Mouse (Mus musculus): ENCODE measurements at regions not wholly inside any gene's neighbourhood (a gene's known extent, or its start where the extent isn't known, plus 50 kb on each side); places are given as distances from the start of the nearest gene placed in this dataset.
A peak's percentile ranks its signal among the peaks of the same experiment; 100 is the strongest.
"Not testable (repeated sequence)": the region's sequence is repeated elsewhere in the genome, so short reads cannot be mapped to it uniquely, and the experiment has no call there.

- no peak for ATAC-seq (ENCODE audit: low TSS enrichment)
Measured at GRCm38 (mm10) chr4:131416209-131416608, 421.9 kb downstream of the Ptpru start.

- ATAC-seq (ENCODE audit: low TSS enrichment) = peak; percentile 57; the same call in 1 of the 2 replicates
Measured at GRCm38 (mm10) chr4:131417159-131417748, 420.8 kb downstream of the Ptpru start.

- ATAC-seq (ENCODE audit: low TSS enrichment) = no peak
Measured at GRCm38 (mm10) chr4:131425311-131425710, 412.8 kb downstream of the Ptpru start.

- ATAC-seq (ENCODE audit: low TSS enrichment) = no peak
Measured at GRCm38 (mm10) chr4:131427871-131428270, 410.2 kb downstream of the Ptpru start.

GRCm38 (mm10) chr4:131429356-131429755 lies 408.7 kb downstream of the Ptpru start:
- ATAC-seq (ENCODE audit: low TSS enrichment) = peak; percentile 32; the same call in 1 of the 2 replicates

- no peak for ATAC-seq (ENCODE audit: low TSS enrichment)
Measured at GRCm38 (mm10) chr4:131430420-131430819, 407.7 kb downstream of the Ptpru start.

GRCm38 (mm10) chr4:131431188-131431587 lies 406.9 kb downstream of the Ptpru start:
- peak; percentile 53; the same call in 1 of the 2 replicates for ATAC-seq (ENCODE audit: low TSS enrichment)

GRCm38 (mm10) chr4:131432591-131433177 lies 405.4 kb downstream of the Ptpru start:
- no peak for ATAC-seq (ENCODE audit: low TSS enrichment)

GRCm38 (mm10) chr4:131435222-131435621 lies 402.9 kb downstream of the Ptpru start:
- ATAC-seq (ENCODE audit: low TSS enrichment) = peak; percentile 56; the same call in 1 of the 2 replicates

GRCm38 (mm10) chr4:131438403-131438802 lies 399.7 kb downstream of the Ptpru start:
- ATAC-seq (ENCODE audit: low TSS enrichment) = no peak

GRCm38 (mm10) chr4:131438883-131439282 lies 399.2 kb downstream of the Ptpru start:
- ATAC-seq (ENCODE audit: low TSS enrichment) = no peak

- ATAC-seq (ENCODE audit: low TSS enrichment) = no peak
Measured at GRCm38 (mm10) chr4:131440845-131441244, 397.2 kb downstream of the Ptpru start.

GRCm38 (mm10) chr4:131443518-131443917 lies 394.6 kb downstream of the Ptpru start:
- no peak for ATAC-seq (ENCODE audit: low TSS enrichment)

GRCm38 (mm10) chr4:131450296-131450695 lies 387.8 kb downstream of the Ptpru start:
- not testable (repeated sequence) for ATAC-seq (ENCODE audit: low TSS enrichment)

- ATAC-seq (ENCODE audit: low TSS enrichment) = no peak
Measured at GRCm38 (mm10) chr4:131457551-131457950, 380.5 kb downstream of the Ptpru start.

- no peak for ATAC-seq (ENCODE audit: low TSS enrichment)
Measured at GRCm38 (mm10) chr4:131459746-131460145, 378.3 kb downstream of the Ptpru start.

- ATAC-seq (ENCODE audit: low TSS enrichment) = no peak
Measured at GRCm38 (mm10) chr4:131461312-131461711, 376.8 kb downstream of the Ptpru start.

GRCm38 (mm10) chr4:131461728-131462127 lies 376.4 kb downstream of the Ptpru start:
- no peak for ATAC-seq (ENCODE audit: low TSS enrichment)

GRCm38 (mm10) chr4:131475023-131475422 lies 363.1 kb downstream of the Ptpru start:
- no peak for ATAC-seq (ENCODE audit: low TSS enrichment)

- ATAC-seq (ENCODE audit: low TSS enrichment) = no peak
Measured at GRCm38 (mm10) chr4:131478923-131479322, 359.2 kb downstream of the Ptpru start.

- no peak for ATAC-seq (ENCODE audit: low TSS enrichment)
Measured at GRCm38 (mm10) chr4:131483958-131484605, 354.0 kb downstream of the Ptpru start.

GRCm38 (mm10) chr4:131484607-131485111 lies 353.4 kb downstream of the Ptpru start:
- ATAC-seq (ENCODE audit: low TSS enrichment) = no peak

Data from frontal cortex, adult (tissue).